Mouse (Mus musculus): Measurements from ENCODE around the gene Rpe65. TPM values are rescaled to one million over a fixed set of nuclear protein-coding genes. Genes with fewer than 3 reads are reported as not detected.

Gene Rpe65
- polyA plus RNA-seq (2011; ENCODE audit: insufficient read length, low read depth, missing spikeins) = not detected in 2 replicates

GRCm38 (mm10) chr3:159598875-159599274 lies at the start of gene Rpe65:
TSS of gene Rpe65 (plus strand) at chr3:159599175.
- no peaks in the 10 kb centered on the region for H3K4me1 ChIP-seq (ENCODE audit: control insufficient read depth, insufficient read depth, low read length)
- no peak for TF ChIP-seq POLR2A (IDR thresholded peaks at IDR 0.05; ENCODE audit: low read depth, low read length)
- TF ChIP-seq CTCF (IDR thresholded peaks at IDR 0.05; ENCODE audit: borderline replicate concordance, insufficient read depth, low read length) = no peak

GRCm38 (mm10) chr3:159550224-159550623 lies 48.8 kb upstream of the Rpe65 start:
- Histone ChIP-seq H3K4me1 (ENCODE audit: control insufficient read depth, insufficient read depth, low read length) (no peaks in the 10 kb centered on the region), H3K4me3 (ENCODE audit: insufficient read depth, low read length) (no peak overlapping the region), H3K27ac (ENCODE audit: insufficient read depth, low read length) (no peak overlapping the region)
- TF ChIP-seq CTCF (IDR thresholded peaks at IDR 0.05; ENCODE audit: borderline replicate concordance, insufficient read depth, low read length) (no peak), POLR2A (IDR thresholded peaks at IDR 0.05; ENCODE audit: low read depth, low read length) (no peak)

More at GRCm38 (mm10) chr3:159598875-159599274, at the start of gene Rpe65:
- Histone ChIP-seq H3K4me3 (ENCODE audit: insufficient read depth, low read length) (no peak within 1 kb of the TSS), H3K27ac (ENCODE audit: insufficient read depth, low read length) (no peak within 1 kb of the TSS)

- Histone ChIP-seq H3K4me3 (ENCODE audit: insufficient read depth, low read length) (no peak overlapping the region), H3K27ac (ENCODE audit: insufficient read depth, low read length) (no peak overlapping the region), H3K4me1 (ENCODE audit: control insufficient read depth, insufficient read depth, low read length) (no peaks in the 10 kb centered on the region)
- no peak for TF ChIP-seq CTCF (IDR thresholded peaks at IDR 0.05; ENCODE audit: borderline replicate concordance, insufficient read depth, low read length)
- no peak for TF ChIP-seq POLR2A (IDR thresholded peaks at IDR 0.05; ENCODE audit: low read depth, low read length)
These were observed 16.0 kb downstream of the Rpe65 start for GRCm38 (mm10) chr3:159614977-159615376.

GRCm38 (mm10) chr3:159621026-159621425 lies 22.1 kb downstream of the Rpe65 start:
- H3K4me3 ChIP-seq (ENCODE audit: insufficient read depth, low read length) = no peak overlapping the region
- H3K4me1 ChIP-seq (ENCODE audit: control insufficient read depth, insufficient read depth, low read length) = no peaks in the 10 kb centered on the region
- no peak overlapping the region for H3K27ac ChIP-seq (ENCODE audit: insufficient read depth, low read length)
- no peak for TF ChIP-seq CTCF (IDR thresholded peaks at IDR 0.05; ENCODE audit: borderline replicate concordance, insufficient read depth, low read length)
- TF ChIP-seq POLR2A (IDR thresholded peaks at IDR 0.05; ENCODE audit: low read depth, low read length) = no peak

- Histone ChIP-seq H3K4me1 (ENCODE audit: control insufficient read depth, insufficient read depth, low read length) (no peaks in the 10 kb centered on the region), H3K27ac (ENCODE audit: insufficient read depth, low read length) (no peak overlapping the region), H3K4me3 (ENCODE audit: insufficient read depth, low read length) (no peak overlapping the region)
- TF ChIP-seq POLR2A (IDR thresholded peaks at IDR 0.05; ENCODE audit: low read depth, low read length) (no peak), CTCF (IDR thresholded peaks at IDR 0.05; ENCODE audit: borderline replicate concordance, insufficient read depth, low read length) (no peak)
These were observed 25.0 kb downstream of the Rpe65 start for GRCm38 (mm10) chr3:159624010-159624409.

- H3K27ac ChIP-seq (ENCODE audit: insufficient read depth, low read length) = no peak overlapping the region
- no peaks in the 10 kb centered on the region for H3K4me1 ChIP-seq (ENCODE audit: control insufficient read depth, insufficient read depth, low read length)
- H3K4me3 ChIP-seq (ENCODE audit: insufficient read depth, low read length) = no peak overlapping the region
- TF ChIP-seq CTCF (IDR thresholded peaks at IDR 0.05; ENCODE audit: borderline replicate concordance, insufficient read depth, low read length) (no peak), POLR2A (IDR thresholded peaks at IDR 0.05; ENCODE audit: low read depth, low read length) (no peak)
These were observed 61.8 kb downstream of the Rpe65 start for GRCm38 (mm10) chr3:159660741-159661140.

GRCm38 (mm10) chr3:159663333-159663732 lies 64.4 kb downstream of the Rpe65 start:
- Histone ChIP-seq H3K4me1 (ENCODE audit: control insufficient read depth, insufficient read depth, low read length) (no peaks in the 10 kb centered on the region), H3K27ac (ENCODE audit: insufficient read depth, low read length) (no peak overlapping the region), H3K4me3 (ENCODE audit: insufficient read depth, low read length) (no peak overlapping the region)
- no peak for TF ChIP-seq CTCF (IDR thresholded peaks at IDR 0.05; ENCODE audit: borderline replicate concordance, insufficient read depth, low read length)
- TF ChIP-seq POLR2A (IDR thresholded peaks at IDR 0.05; ENCODE audit: low read depth, low read length) = no peak

Other genes starting within 250 kb of the Rpe65 start
- 13.3 and 27.6 TPM in 2 replicates for gene Depdc1a, start 103.7 kb upstream of the Rpe65 start, polyA plus RNA-seq (2011; ENCODE audit: insufficient read length, low read depth, missing spikeins)
- gene Wls, start 240.5 kb downstream of the Rpe65 start, polyA plus RNA-seq (2011; ENCODE audit: insufficient read length, low read depth, missing spikeins) = 356 and 416 TPM in 2 replicates

All from embryonic fibroblast, embryonic 13.5 days (primary cell).